Mouse (Mus musculus) embryonic facial prominence, embryonic 11.5 days (tissue): ENCODE results near the gene Tsc22d4. TPM values are rescaled to one million over a fixed set of nuclear protein-coding genes. Genes with fewer than 3 reads are reported as not detected.

Experiments
- ATAC-seq: fragments of 200-750 bp; cut with Nextera tagmentation; replicated peaks from 2 replicates; pipeline ENCODE4 v1.8.0; 2017; ENCODE audit warnings: low read depth; ENCODE audit not compliant: insufficient number of reproducible peaks, low FRiP score, low TSS enrichment
- DNase-seq: peaks from one replicate; pipeline ENCODE4 v3.0.0-alpha.2; 2015; ENCODE audit warnings: low spot score
- H3K27ac ChIP-seq: fragments of 300-500 bp; sonication (generic); replicated peaks from 2 replicates; pipeline ENCODE4 v1.5.1; 2014; ENCODE audit warnings: mild to moderate bottlenecking, low read depth, low read length, control low read depth
- H3K27me3 ChIP-seq: fragments of 300-500 bp; sonication (generic); 2 replicates; pipeline ENCODE4 v1.6.1; 2014; ENCODE audit warnings: mild to moderate bottlenecking, low read length, moderate library complexity, mixed read lengths; ENCODE audit not compliant: control insufficient read depth, insufficient read depth
- H3K36me3 ChIP-seq: fragments of 300-500 bp; sonication (generic); replicated peaks from 2 replicates; pipeline ENCODE4 v1.6.1; 2014; ENCODE audit warnings: low read depth, mild to moderate bottlenecking, low read length, moderate library complexity, mixed read lengths; ENCODE audit not compliant: control insufficient read depth, insufficient read depth
- H3K4me1 ChIP-seq: fragments of 300-500 bp; sonication (generic); 2 replicates; pipeline ENCODE4 v1.6.1; 2014; ENCODE audit warnings: low read length, mixed read lengths; ENCODE audit not compliant: control insufficient read depth, insufficient read depth
- H3K4me2 ChIP-seq: fragments of 300-500 bp; sonication (generic); 2 replicates; pipeline ENCODE4 v1.6.1; 2014; ENCODE audit warnings: low read depth, mild to moderate bottlenecking, control low read depth, low read length, moderate library complexity
- H3K4me3 ChIP-seq: fragments of 300-500 bp; sonication (generic); 2 replicates; pipeline ENCODE4 v1.5.1; 2014; ENCODE audit warnings: low read depth, low read length, control low read depth
- H3K9ac ChIP-seq: fragments of 300-500 bp; sonication (generic); replicated peaks from 2 replicates; pipeline ENCODE4 v1.6.1; 2014; ENCODE audit warnings: mild to moderate bottlenecking, control low read depth, low read length
- H3K9me3 ChIP-seq: fragments of 300-500 bp; sonication (generic); replicated peaks from 2 replicates; pipeline ENCODE4 v1.6.1; 2016; ENCODE audit warnings: mild to moderate bottlenecking, low read length, inconsistent platforms, mixed read lengths; ENCODE audit not compliant: control insufficient read depth
- WGBS: fragments of 180-500 bp; shearing (Covaris S2); extraction: QIAGEN DNeasy Blood & Tissue Kit; methylation state at CpG from one replicate; pipeline ENCODE4 v1.1.7; 2014; 5-methylcytosine and 5-hydroxymethylcytosine counted together
- polyA plus RNA-seq: library from polyadenylated mRNA; unstranded; fragments of >200 nt; fragmentation: Nextera tagmentation; extraction: Ambion mirVana; gene quantifications from 2 replicates; pipeline ENCODE4 v1.2.1, GENCODE M21; 2014

The Tsc22d4 gene
- polyA plus RNA-seq, 1 experiment from 2014 or later, result 76.1 TPM

DNA sequence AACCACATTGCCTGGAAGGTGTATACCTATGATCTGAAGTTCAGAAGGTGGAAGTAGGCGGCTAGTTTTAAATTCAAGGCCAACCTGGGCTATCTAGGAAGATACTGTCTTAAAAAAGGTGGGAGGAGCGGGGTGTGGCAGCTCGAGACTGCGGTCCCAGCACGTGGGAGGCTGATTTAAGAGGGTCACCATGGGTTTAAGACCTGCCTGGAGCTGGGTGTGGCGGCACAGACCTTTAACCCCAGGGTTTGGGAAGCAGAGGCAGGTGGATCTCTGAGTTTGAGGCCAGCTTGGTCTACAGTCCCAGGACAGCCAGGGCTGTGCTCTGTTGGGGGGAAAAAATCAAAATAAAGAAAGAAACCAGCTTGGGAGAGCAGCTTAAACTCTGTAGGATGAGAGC lies 6.5 kb downstream of the Tsc22d4 start:
- Histone ChIP-seq H3K4me1 (peaks cover 4% of the 10 kb centered on the region; the same call in 1 of the 2 replicates), H3K4me3 (no peak overlapping the region), H3K27me3 (no peaks in the 10 kb centered on the region), H3K4me2 (no peak overlapping the region), H3K27ac (no peak overlapping the region), H3K9ac (no peak overlapping the region), H3K9me3 (no peaks in the 10 kb centered on the region), H3K36me3 (peaks cover 2% of the 10 kb centered on the region; the same call in 1 of the 2 replicates)
- WGBS, result 90% methylated on average over 6 of the region's 6 CpGs
- no peak for ATAC-seq
- DNase-seq, result no peak

DNA sequence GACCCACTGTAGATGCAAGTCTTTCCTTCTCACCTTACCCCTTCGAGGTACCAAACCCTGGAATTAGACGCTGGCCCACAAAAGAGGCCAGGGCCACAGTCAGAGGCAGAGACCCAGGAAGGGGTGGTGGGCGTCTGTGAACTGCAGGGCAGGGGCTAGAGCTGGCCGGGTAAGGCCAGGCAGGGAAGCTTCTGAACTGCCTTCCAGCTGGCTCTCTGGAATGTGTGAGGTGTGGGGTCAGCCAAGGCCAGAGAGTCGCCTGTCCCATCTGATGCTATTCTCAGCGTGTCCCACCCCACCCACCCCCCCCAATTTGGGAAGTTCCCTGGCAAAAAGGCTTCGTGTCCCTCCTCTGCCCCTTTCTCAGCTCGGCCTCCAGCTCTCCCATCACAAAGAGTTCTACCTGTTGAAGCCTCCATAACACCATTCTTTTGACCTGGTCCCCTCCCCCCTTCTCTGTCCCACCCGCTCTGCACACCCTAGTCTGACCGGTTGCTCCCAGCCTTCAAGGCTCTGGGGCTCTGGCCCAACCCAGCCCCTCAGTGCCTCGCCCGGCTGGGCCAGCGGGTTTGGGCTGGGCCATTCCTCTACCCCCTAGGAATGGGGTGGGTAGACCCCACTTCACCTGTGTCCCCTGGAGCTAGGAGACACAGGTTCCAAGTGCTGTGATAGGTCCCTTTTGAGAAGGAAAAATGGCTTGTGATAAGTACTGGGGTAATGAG lies 7.7 kb downstream of the Tsc22d4 start:
- 76% methylated on average over 11 of the region's 13 CpGs for WGBS
- no peak overlapping the region for H3K4me3 ChIP-seq

DNA sequence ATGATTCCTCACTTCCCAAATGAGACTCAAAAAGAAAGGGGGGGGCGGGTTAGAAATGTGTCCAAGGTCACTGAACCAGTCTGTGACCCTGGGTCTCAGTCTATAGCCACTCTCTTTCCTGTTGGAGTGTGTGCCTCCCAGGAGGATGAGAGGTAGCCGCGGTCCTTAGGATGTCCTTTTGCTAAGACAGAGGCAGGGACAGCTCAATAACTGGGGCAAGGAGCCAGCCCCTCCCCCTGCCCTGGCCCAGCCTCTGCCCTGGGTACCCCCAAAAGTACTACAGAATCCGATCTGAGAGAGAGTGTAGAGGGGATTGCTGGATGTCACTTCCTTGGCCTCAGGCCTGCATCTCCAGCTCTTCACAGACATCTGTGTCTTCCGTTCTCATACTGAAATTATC lies 9.9 kb downstream of the Tsc22d4 start:
- no peak for DNase-seq
- H3K4me2 ChIP-seq, result no peak overlapping the region
- H3K27ac ChIP-seq, result no peak overlapping the region
- no peaks in the 10 kb centered on the region for H3K4me1 ChIP-seq
- H3K36me3 ChIP-seq, result peaks cover 7% of the 10 kb centered on the region; the same call in 1 of the 2 replicates
- H3K27me3 ChIP-seq, result no peaks in the 10 kb centered on the region
- no peak for ATAC-seq
- H3K9ac ChIP-seq, result no peak overlapping the region
- no peaks in the 10 kb centered on the region for H3K9me3 ChIP-seq
- 78% methylated on average over 5 of the region's 5 CpGs for whole genome bisulfite sequencing
- no peak overlapping the region for H3K4me3 ChIP-seq

More for the DNA sequence above, 7.7 kb downstream of the Tsc22d4 start:
- Histone ChIP-seq H3K9ac (no peak overlapping the region), H3K27ac (no peak overlapping the region), H3K27me3 (no peaks in the 10 kb centered on the region), H3K9me3 (no peaks in the 10 kb centered on the region), H3K36me3 (peaks cover 6% of the 10 kb centered on the region; the same call in 1 of the 2 replicates), H3K4me2 (no peak overlapping the region), H3K4me1 (peaks cover 1% of the 10 kb centered on the region; the same call in 1 of the 2 replicates)
- ATAC-seq (no peak), DNase-seq (no peak)

DNA sequence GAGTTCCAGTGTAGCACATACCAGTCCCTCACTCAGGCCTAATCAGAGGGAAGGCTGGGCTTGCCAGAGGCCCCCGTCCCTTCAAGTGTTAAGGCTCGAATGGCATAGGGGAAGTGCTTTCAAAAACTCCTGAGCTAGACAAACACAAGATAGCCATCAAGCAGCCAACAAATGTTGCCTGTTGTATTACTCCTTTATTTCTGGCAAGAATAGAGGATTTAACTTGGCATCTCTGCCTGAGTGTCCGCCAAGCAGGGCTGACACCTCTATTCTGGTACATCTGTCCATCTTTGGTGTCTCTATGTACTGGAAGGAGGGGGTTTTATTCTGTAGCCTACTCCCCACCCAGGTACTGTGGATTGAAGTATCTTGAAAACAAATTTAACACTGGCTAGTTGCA lies 10.6 kb downstream of the Tsc22d4 start:
- Histone ChIP-seq H3K9ac (no peak overlapping the region), H3K27ac (no peak overlapping the region), H3K27me3 (no peaks in the 10 kb centered on the region), H3K4me1 (no peaks in the 10 kb centered on the region), H3K4me3 (no peak overlapping the region), H3K9me3 (no peaks in the 10 kb centered on the region), H3K4me2 (no peak overlapping the region), H3K36me3 (peaks cover 7% of the 10 kb centered on the region; the same call in 1 of the 2 replicates)
- ATAC-seq, result no peak
- 75% methylated on average over 3 of the region's 3 CpGs for WGBS
- DNase-seq, result no peak

DNA sequence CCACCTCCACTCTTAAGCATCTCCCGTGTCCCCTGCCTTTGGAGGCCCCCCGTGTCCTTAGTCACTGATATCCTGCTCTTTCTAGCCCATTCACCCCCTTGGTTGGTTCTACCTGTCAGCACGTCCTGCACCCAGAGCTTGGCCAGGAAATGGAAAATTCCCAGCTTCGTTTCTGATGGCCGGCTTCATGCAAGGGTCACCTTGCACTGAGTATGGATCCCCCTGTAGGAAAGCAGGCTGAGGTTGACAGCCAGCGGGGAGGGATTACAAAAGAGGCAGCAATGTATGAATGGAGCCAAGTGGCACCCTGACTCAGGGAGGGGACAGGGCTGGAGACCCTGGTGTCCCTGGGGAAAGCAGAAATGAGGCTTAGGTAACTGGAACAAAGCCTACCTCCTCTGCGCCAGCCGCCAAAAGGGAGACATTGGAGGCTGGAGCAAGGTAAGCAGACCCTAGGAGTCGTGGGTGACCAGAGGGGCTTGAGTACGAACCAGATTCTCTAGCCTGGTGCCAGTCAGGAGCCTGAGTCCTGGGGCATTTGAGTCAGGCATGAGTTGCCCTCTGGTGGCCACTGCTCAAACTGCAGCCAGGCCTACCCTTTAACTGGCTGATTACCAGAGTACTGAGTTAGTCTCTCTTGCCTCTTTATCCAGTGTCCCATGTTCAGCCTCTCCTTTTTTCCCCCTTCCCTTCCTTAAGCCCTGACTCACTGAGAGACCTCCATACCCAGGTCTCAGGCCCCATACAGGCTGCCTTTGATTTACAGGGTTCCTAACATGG lies 11.5 kb downstream of the Tsc22d4 start:
- peaks cover 7% of the 10 kb centered on the region; the same call in 1 of the 2 replicates for H3K36me3 ChIP-seq
- no peak overlapping the region for H3K4me3 ChIP-seq
- no peaks in the 10 kb centered on the region for H3K27me3 ChIP-seq
- H3K27ac ChIP-seq, result no peak overlapping the region
- DNase-seq (peak; percentile 91), ATAC-seq (0 out of 2 replicates have a peak, but pooled peaks have one; percentile 24)
- no peaks in the 10 kb centered on the region for H3K9me3 ChIP-seq
- H3K4me2 ChIP-seq, result no peak overlapping the region
- H3K4me1 ChIP-seq, result no peaks in the 10 kb centered on the region
- 49% methylated on average over 10 of the region's 10 CpGs for WGBS
- H3K9ac ChIP-seq, result no peak overlapping the region

DNA sequence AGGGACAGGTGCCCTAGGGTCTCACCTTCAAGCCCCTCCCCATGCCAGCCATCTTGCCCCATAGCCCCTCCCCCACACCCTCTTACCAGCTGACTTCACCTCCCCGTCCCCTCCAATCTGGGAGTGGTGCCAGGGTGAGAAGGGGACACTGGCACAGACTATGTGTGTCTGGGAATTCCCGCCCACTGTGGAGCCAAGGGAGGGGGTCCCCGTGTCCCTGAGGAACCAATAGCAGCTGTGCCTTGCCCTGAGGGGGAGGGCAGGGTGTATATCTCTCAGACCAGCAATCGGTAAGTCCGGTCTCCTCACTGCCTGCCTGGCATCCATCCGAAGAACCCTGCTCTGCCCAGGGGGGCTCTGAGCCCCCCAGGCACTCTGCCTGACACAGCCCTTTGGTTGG lies 12.4 kb downstream of the Tsc22d4 start:
- no peaks in the 10 kb centered on the region for H3K9me3 ChIP-seq
- ATAC-seq, result no peak
- no peaks in the 10 kb centered on the region for H3K27me3 ChIP-seq
- peaks cover 7% of the 10 kb centered on the region; the same call in 1 of the 2 replicates for H3K36me3 ChIP-seq
- 78% methylated on average over 6 of the region's 6 CpGs for WGBS
- DNase-seq, result no peak
- H3K4me2 ChIP-seq, result no peak overlapping the region
- H3K27ac ChIP-seq, result no peak overlapping the region
- no peak overlapping the region for H3K9ac ChIP-seq
- H3K4me1 ChIP-seq, result no peaks in the 10 kb centered on the region
- H3K4me3 ChIP-seq, result no peak overlapping the region

DNA sequence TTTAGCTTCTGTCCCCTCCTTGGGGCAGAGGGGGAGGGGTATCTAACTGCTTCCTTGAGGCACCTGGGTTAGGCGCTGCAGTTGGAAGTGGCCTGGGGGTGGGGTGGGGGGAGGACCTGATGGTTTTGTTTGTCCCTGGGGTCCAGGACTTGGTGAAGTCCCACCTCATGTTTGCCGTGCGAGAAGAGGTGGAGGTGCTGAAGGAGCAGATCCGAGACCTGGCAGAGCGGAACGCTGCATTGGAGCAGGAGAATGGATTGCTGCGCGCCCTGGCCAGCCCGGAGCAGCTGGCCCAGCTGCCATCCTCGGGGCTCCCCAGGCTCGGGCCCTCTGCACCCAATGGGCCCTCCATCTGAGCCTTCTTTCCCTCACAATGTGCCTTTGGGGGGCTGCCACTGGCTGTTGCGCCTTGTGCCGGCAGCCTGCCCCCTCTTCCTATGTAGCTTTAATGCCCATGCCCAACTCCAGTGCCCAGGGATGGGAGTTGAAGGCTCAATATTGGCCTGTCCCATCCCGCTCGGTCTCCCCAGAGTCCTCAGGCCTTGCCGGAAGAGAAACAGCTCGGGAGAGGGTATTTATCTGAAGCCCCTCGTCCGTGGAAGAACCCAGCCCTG lies 13.5 kb downstream of the Tsc22d4 start:
- peaks cover 5% of the 10 kb centered on the region; the same call in 1 of the 2 replicates for H3K36me3 ChIP-seq

More for the DNA sequence above, 13.5 kb downstream of the Tsc22d4 start:
- Histone ChIP-seq H3K4me3 (no peak overlapping the region), H3K4me2 (no peak overlapping the region), H3K27me3 (no peaks in the 10 kb centered on the region), H3K4me1 (no peaks in the 10 kb centered on the region), H3K27ac (no peak overlapping the region), H3K9ac (no peak overlapping the region), H3K9me3 (no peaks in the 10 kb centered on the region)
- WGBS, result 86% methylated on average over 19 of the region's 19 CpGs
- ATAC-seq (no peak), DNase-seq (no peak)
